Mouse (Mus musculus): ENCODE data around the gene 6330409D20Rik.

DNA sequence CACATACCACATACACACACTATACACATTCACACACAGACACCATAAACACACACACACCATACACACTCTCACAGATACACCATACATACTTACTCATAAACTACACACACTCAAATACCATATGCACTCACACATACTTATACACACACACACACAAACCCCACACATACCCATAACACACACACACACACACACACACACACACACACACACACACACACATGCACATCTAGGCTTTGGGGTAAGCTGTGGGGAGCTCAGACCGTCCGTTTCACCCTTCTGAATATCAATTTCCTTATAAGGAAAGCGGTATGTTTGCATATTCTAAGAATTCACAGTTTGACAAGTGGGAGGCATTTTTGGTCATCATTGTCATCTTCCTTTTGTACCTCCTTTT lies 18.2 kb downstream of the 6330409D20Rik start:
- TF ChIP-seq CTCF (conservative IDR thresholded peaks at IDR 0.05; ENCODE audit: low read length) (no peak), POU5F1 (IDR thresholded peaks at IDR 0.05; ENCODE audit: borderline replicate concordance, low read length) (no peak), NANOG (IDR thresholded peaks at IDR 0.05; ENCODE audit: borderline replicate concordance, low read length) (no peak)

Measured in E14TG2a.4 (cell line).